Mouse (Mus musculus): ENCODE measurements around the gene Olfr1124. TPM values are rescaled to one million over a fixed set of nuclear protein-coding genes. Genes with fewer than 3 reads are reported as not detected.
"Not testable (repeated sequence)": the region's sequence is repeated elsewhere in the genome, so short reads cannot be mapped to it uniquely, and the experiment has no call there.

Olfr1124 gene
- not detected in 2 replicates for polyA plus RNA-seq (2015; fragmentation: Nextera tagmentation; extraction: Ambion mirVana)

- Histone ChIP-seq H3K9me3 (no peaks in the 10 kb centered on the region), H3K9ac (no peak within 1 kb of the TSS)
- WGBS = 89% methylated on average over 1 of the region's 1 CpGs
Observed at GRCm38 (mm10) chr2:87429975-87430374, at the start of gene Olfr1124. Olfr1124 (plus strand) TSS chr2:87430275.

GRCm38 (mm10) chr2:87383935-87384334 lies 46.1 kb upstream of the Olfr1124 start:
- Histone ChIP-seq H3K4me1 (no peaks in the 10 kb centered on the region), H3K36me3 (no peaks in the 10 kb centered on the region), H3K4me3 (no peak overlapping the region), H3K9ac (no peak overlapping the region), H3K4me2 (no peak overlapping the region), H3K9me3 (no peaks in the 10 kb centered on the region), H3K27ac (no peak overlapping the region), H3K27me3 (no peaks in the 10 kb centered on the region)
- no peak for ATAC-seq (ENCODE audit: insufficient number of reproducible peaks, low FRiP score, low TSS enrichment, low read depth)
- 88% methylated on average over 2 of the region's 2 CpGs for WGBS

More at GRCm38 (mm10) chr2:87429975-87430374, at the start of gene Olfr1124:
- Histone ChIP-seq H3K4me3 (no peak within 1 kb of the TSS), H3K4me1 (no peaks in the 10 kb centered on the region), H3K27me3 (no peaks in the 10 kb centered on the region), H3K27ac (no peak within 1 kb of the TSS), H3K36me3 (no peaks in the 10 kb centered on the region), H3K4me2 (no peak within 1 kb of the TSS)
- ATAC-seq (ENCODE audit: insufficient number of reproducible peaks, low FRiP score, low TSS enrichment, low read depth) = no peak

- no peak within 1 kb of the TSS for H3K27ac ChIP-seq
- no peak within 1 kb of the TSS for H3K9ac ChIP-seq
- ATAC-seq (ENCODE audit: insufficient number of reproducible peaks, low FRiP score, low TSS enrichment, low read depth) = no peak
- H3K4me3 ChIP-seq = no peak within 1 kb of the TSS
- H3K9me3 ChIP-seq = no peaks in the 10 kb centered on the region
- H3K4me2 ChIP-seq = no peak within 1 kb of the TSS
- H3K27me3 ChIP-seq = no peaks in the 10 kb centered on the region
- H3K36me3 ChIP-seq = no peaks in the 10 kb centered on the region
- WGBS = 71% methylated on average over 2 of the region's 2 CpGs
- H3K4me1 ChIP-seq = no peaks in the 10 kb centered on the region
Observed at GRCm38 (mm10) chr2:87385549-87385948, 44.5 kb upstream of the Olfr1124 start, which contains the start of gene Olfr1122. Olfr1122 (plus strand) TSS chr2:87385849.

- not testable (repeated sequence) for H3K27me3 ChIP-seq, H3K4me1 ChIP-seq, H3K4me2 ChIP-seq, H3K9ac ChIP-seq, H3K4me3 ChIP-seq, H3K27ac ChIP-seq, H3K36me3 ChIP-seq, H3K9me3 ChIP-seq
- 0 out of 2 replicates have a peak, but pooled peaks have one; percentile 19 for ATAC-seq (ENCODE audit: insufficient number of reproducible peaks, low FRiP score, low TSS enrichment, low read depth)
- WGBS = 91% methylated on average over 5 of the region's 5 CpGs
Observed at GRCm38 (mm10) chr2:87393605-87394004, 36.5 kb upstream of the Olfr1124 start.

GRCm38 (mm10) chr2:87394686-87395085 lies 35.4 kb upstream of the Olfr1124 start:
- not testable (repeated sequence) for H3K4me1 ChIP-seq; H3K4me3 ChIP-seq; H3K27ac ChIP-seq; H3K36me3 ChIP-seq; H3K4me2 ChIP-seq; ATAC-seq (ENCODE audit: insufficient number of reproducible peaks, low FRiP score, low TSS enrichment, low read depth); H3K9ac ChIP-seq; H3K9me3 ChIP-seq; H3K27me3 ChIP-seq
- 79% methylated on average over 7 of the region's 7 CpGs for WGBS

GRCm38 (mm10) chr2:87416335-87416734 lies 13.7 kb upstream of the Olfr1124 start, which contains the start of gene Olfr1123:
Olfr1123 (plus strand) TSS chr2:87416635.
- H3K4me1 ChIP-seq = no peaks in the 10 kb centered on the region
- no peak within 1 kb of the TSS for H3K4me2 ChIP-seq
- H3K27me3 ChIP-seq = no peaks in the 10 kb centered on the region
- no peak for ATAC-seq (ENCODE audit: insufficient number of reproducible peaks, low FRiP score, low TSS enrichment, low read depth)
- H3K9ac ChIP-seq = no peak within 1 kb of the TSS
- no peaks in the 10 kb centered on the region for H3K9me3 ChIP-seq
- H3K27ac ChIP-seq = no peak within 1 kb of the TSS
- no peaks in the 10 kb centered on the region for H3K36me3 ChIP-seq
- H3K4me3 ChIP-seq = no peak within 1 kb of the TSS
- 63% methylated on average over 1 of the region's 1 CpGs for WGBS

- H3K27me3 ChIP-seq = no peaks in the 10 kb centered on the region
- no peaks in the 10 kb centered on the region for H3K4me1 ChIP-seq
- 92% methylated on average over 16 of the region's 16 CpGs for WGBS
- H3K4me3 ChIP-seq = no peak overlapping the region
- H3K9me3 ChIP-seq = no peaks in the 10 kb centered on the region
- H3K36me3 ChIP-seq = no peaks in the 10 kb centered on the region
- H3K4me2 ChIP-seq = no peak overlapping the region
- ATAC-seq (ENCODE audit: insufficient number of reproducible peaks, low FRiP score, low TSS enrichment, low read depth) = no peak
- H3K27ac ChIP-seq = no peak overlapping the region
- no peak overlapping the region for H3K9ac ChIP-seq
Observed at GRCm38 (mm10) chr2:87437731-87438130, 7.7 kb downstream of the Olfr1124 start.

- H3K27me3 ChIP-seq = no peaks in the 10 kb centered on the region
- H3K27ac ChIP-seq = no peak within 1 kb of the TSS
- no peak within 1 kb of the TSS for H3K4me2 ChIP-seq
- H3K9ac ChIP-seq = no peak within 1 kb of the TSS
- ATAC-seq (ENCODE audit: insufficient number of reproducible peaks, low FRiP score, low TSS enrichment, low read depth) = no peak
- no peaks in the 10 kb centered on the region for H3K4me1 ChIP-seq
- no peaks in the 10 kb centered on the region for H3K36me3 ChIP-seq
- no peak within 1 kb of the TSS for H3K4me3 ChIP-seq
- no peaks in the 10 kb centered on the region for H3K9me3 ChIP-seq
Observed at GRCm38 (mm10) chr2:87453662-87454061, 23.6 kb downstream of the Olfr1124 start, which contains the start of gene Olfr1126. Olfr1126 (plus strand) TSS chr2:87453962.

- 93% methylated on average over 4 of the region's 4 CpGs for WGBS
- Histone ChIP-seq H3K27me3 (no peaks in the 10 kb centered on the region), H3K4me2 (no peak overlapping the region), H3K27ac (no peak overlapping the region), H3K4me1 (no peaks in the 10 kb centered on the region), H3K9me3 (no peaks in the 10 kb centered on the region), H3K36me3 (no peaks in the 10 kb centered on the region), H3K4me3 (no peak overlapping the region), H3K9ac (no peak overlapping the region)
- no peak for ATAC-seq (ENCODE audit: insufficient number of reproducible peaks, low FRiP score, low TSS enrichment, low read depth)
Observed at GRCm38 (mm10) chr2:87461769-87462168, 31.7 kb downstream of the Olfr1124 start.

- Histone ChIP-seq H3K9ac (no peak overlapping the region), H3K27ac (no peak overlapping the region), H3K9me3 (no peaks in the 10 kb centered on the region), H3K4me2 (no peak overlapping the region), H3K4me1 (no peaks in the 10 kb centered on the region), H3K27me3 (no peaks in the 10 kb centered on the region), H3K4me3 (no peak overlapping the region), H3K36me3 (no peaks in the 10 kb centered on the region)
- ATAC-seq (ENCODE audit: insufficient number of reproducible peaks, low FRiP score, low TSS enrichment, low read depth) = no peak
Observed at GRCm38 (mm10) chr2:87480207-87480606, 50.1 kb downstream of the Olfr1124 start.

- H3K4me3 ChIP-seq = no peak overlapping the region
- H3K9me3 ChIP-seq = no peaks in the 10 kb centered on the region
- no peaks in the 10 kb centered on the region for H3K27me3 ChIP-seq
- no peak overlapping the region for H3K9ac ChIP-seq
- no peak for ATAC-seq (ENCODE audit: insufficient number of reproducible peaks, low FRiP score, low TSS enrichment, low read depth)
- no peaks in the 10 kb centered on the region for H3K36me3 ChIP-seq
- H3K4me1 ChIP-seq = no peaks in the 10 kb centered on the region
- 84% methylated on average over 4 of the region's 4 CpGs for WGBS
- H3K4me2 ChIP-seq = no peak overlapping the region
- no peak overlapping the region for H3K27ac ChIP-seq
Observed at GRCm38 (mm10) chr2:87481158-87481557, 51.1 kb downstream of the Olfr1124 start.

GRCm38 (mm10) chr2:87482276-87482675 lies 52.2 kb downstream of the Olfr1124 start:
- ATAC-seq (ENCODE audit: insufficient number of reproducible peaks, low FRiP score, low TSS enrichment, low read depth) = no peak
- Histone ChIP-seq H3K4me2 (no peak overlapping the region), H3K36me3 (no peaks in the 10 kb centered on the region), H3K4me1 (no peaks in the 10 kb centered on the region), H3K27ac (no peak overlapping the region), H3K27me3 (no peaks in the 10 kb centered on the region), H3K4me3 (no peak overlapping the region), H3K9me3 (no peaks in the 10 kb centered on the region), H3K9ac (no peak overlapping the region)
- WGBS = 72% methylated on average over 2 of the region's 2 CpGs

Measured in limb, embryonic 15.5 days (tissue).